Mouse (Mus musculus) cortical plate, adult 2 months (tissue): ENCODE measurements around the gene Nit1.

Experiments
- CTCF ChIP-seq: fragments of 200-500 bp; IDR thresholded peaks from 2 replicates; pipeline ENCODE4 v1.5.1; 2011; ENCODE audit warnings: mild to moderate bottlenecking, control low read depth, low read length; ENCODE audit not compliant: insufficient read depth; ENCODE audit errors: extremely low read depth
- POLR2A ChIP-seq: fragments of 200-500 bp; IDR thresholded peaks from 2 replicates; pipeline ENCODE4 v1.6.1; 2011; ENCODE audit warnings: mild to moderate bottlenecking, low read length, control low read depth; ENCODE audit not compliant: insufficient read depth; ENCODE audit errors: extremely low read depth

DNA sequence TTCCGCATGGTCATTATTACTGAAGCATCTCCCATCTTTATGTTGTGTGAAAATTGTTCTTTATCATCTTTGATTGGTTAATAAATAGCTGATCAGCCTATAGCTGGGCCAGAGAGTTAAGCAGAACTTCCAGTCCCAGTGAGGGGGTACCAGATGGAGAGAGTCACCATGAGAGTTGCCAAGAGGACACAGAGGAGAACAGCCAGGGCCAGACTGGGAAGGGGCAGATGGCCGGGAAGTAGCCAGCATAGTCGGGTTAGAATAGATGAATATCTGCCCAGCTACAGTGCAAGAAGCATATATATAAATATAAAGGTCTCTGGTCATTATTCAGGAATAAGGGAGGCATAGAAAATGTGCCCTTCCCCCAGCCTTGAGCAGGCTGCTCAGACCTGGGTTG is 47.2 kb downstream of the Nit1 start:
- TF ChIP-seq POLR2A (no peak), CTCF (no peak)
